Mouse (Mus musculus) cerebellum, adult 2 months (tissue): ENCODE data around the gene Prnd.

Experiments used
- CTCF ChIP-seq: fragments of 200-500 bp; IDR thresholded peaks from 2 replicates; pipeline ENCODE4 v1.5.1; 2011; ENCODE audit warnings: low read depth, mild to moderate bottlenecking, control low read depth, low read length, moderate library complexity, borderline replicate concordance; ENCODE audit not compliant: insufficient read depth
- POLR2A ChIP-seq: fragments of 200-500 bp; IDR thresholded peaks from 2 replicates; pipeline ENCODE4 v1.6.1; 2011; ENCODE audit warnings: low read length, control low read depth, borderline replicate concordance; ENCODE audit not compliant: insufficient read depth

DNA sequence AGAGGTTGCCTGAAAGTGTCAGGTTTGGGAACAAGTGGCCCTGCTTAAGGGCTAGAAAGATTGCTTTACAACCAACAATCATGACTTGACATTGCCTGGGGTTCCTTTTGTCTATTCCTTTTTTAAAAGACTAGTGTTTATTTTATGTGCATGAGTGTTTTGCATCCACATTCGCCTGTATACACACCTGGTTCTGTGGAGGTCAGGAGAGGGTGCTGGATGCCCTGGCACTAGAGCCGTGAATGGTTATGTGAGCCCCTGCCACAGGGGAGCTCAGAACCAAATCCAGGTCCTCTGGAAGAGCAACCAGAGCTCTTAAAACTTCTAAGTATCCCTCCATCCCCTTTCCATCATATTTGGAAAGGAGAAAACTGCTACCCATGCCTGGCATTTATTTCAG, 39.8 kb upstream of the Prnd start:
- TF ChIP-seq POLR2A (no peak), CTCF (no peak)
